16 mouse cellular contexts compared by ENCODE assay signal in genomic region chr9:83097816-83098215, GRCm38 (mm10). TPM values are rescaled to one million over a fixed set of nuclear protein-coding genes. Genes with fewer than 3 reads are reported as not detected.
DNase-seq lines count a peak whose midpoint lies in the region; TF ChIP-seq lines count a peak whose summit lies in the region.
"Had no signal": no experiment of that assay in that cellular context is flagged by ENCODE, and none has a peak within 500 bp of the region (broad histone marks: within the 10 kb centered on the region; RNA-seq: fewer than 3 reads in every experiment).

No protein-coding gene starts in this region.

- H3K27me3 ChIP-seq in heart, embryonic 10.5 days (ENCODE audit: insufficient read depth, poor library complexity, severe bottlenecking): no peaks in the 10 kb centered on the region
- H3K27me3 ChIP-seq: CH12.LX; liver, embryonic 15.5 days; neural tube, embryonic 15.5 days; Patski; stomach, embryonic 15.5 days had no signal

- TF ChIP-seq POLR2A in brain, embryonic 14.5 days (IDR thresholded peaks at IDR 0.05; ENCODE audit: borderline replicate concordance, extremely low read depth, insufficient read depth, insufficient read length, poor library complexity, severe bottlenecking): no peak

- 82% methylated on average over 8 of the region's 8 CpGs for WGBS in heart, embryonic 10.5 days

- no peaks in the 10 kb centered on the region for H3K36me3 ChIP-seq in heart, embryonic 10.5 days
- H3K36me3 ChIP-seq: liver, embryonic 15.5 days; neural tube, embryonic 15.5 days; stomach, embryonic 15.5 days had no signal

- H3K27ac ChIP-seq in heart, embryonic 10.5 days: no peak overlapping the region
- H3K27ac ChIP-seq: layer of hippocampus, adult 2 months; liver, embryonic 15.5 days; neural tube, embryonic 15.5 days; stomach, embryonic 15.5 days had no signal

- no peaks in the 10 kb centered on the region for H3K9me3 ChIP-seq in heart, embryonic 10.5 days
- H3K9me3 ChIP-seq: liver, embryonic 15.5 days; neural tube, embryonic 15.5 days; stomach, embryonic 15.5 days had no signal

- intact Hi-C loops in heart, postnatal 14 days (cut with DNase I): no loop called here
- intact Hi-C loops in left cerebral cortex, postnatal 4 days (cut with DNase I): no loop called here

- no peaks in the 10 kb centered on the region for H3K4me1 ChIP-seq in heart, embryonic 10.5 days
- H3K4me1 ChIP-seq: liver, embryonic 15.5 days; stomach, embryonic 15.5 days had no signal

- peak; percentile 90 for DNase-seq in heart, adult 11 months
- no peak for DNase-seq in heart, embryonic 10.5 days (ENCODE audit: low spot score)
- DNase-seq in Muller cell, postnatal 12 days (ENCODE audit: inconsistent ontology term): peak; percentile 91
- peak; percentile 64 for DNase-seq in brain, embryonic 14.5 days (ENCODE audit: low read depth)
- peak; percentile 23 to 63 for DNase-seq in heart, postnatal 14 days
- no peak for DNase-seq in left cerebral cortex, postnatal 4 days
- no peak for DNase-seq in right cerebral cortex, postnatal 4 days
- DNase-seq: adrenal gland, adult 8-10 months; right cerebral cortex, postnatal 25 days; thymus, postnatal 36 days had no signal

- TF ChIP-seq CTCF in brain, embryonic 14.5 days (IDR thresholded peaks at IDR 0.05; ENCODE audit: borderline replicate concordance, extremely low read depth, insufficient read depth, insufficient read length): no peak

- no peak overlapping the region for H3K4me3 ChIP-seq in heart, embryonic 10.5 days
- H3K4me3 ChIP-seq: layer of hippocampus, adult 2 months; liver, embryonic 15.5 days; neural tube, embryonic 15.5 days; stomach, embryonic 15.5 days had no signal

RNA-seq across cellular contexts. Expression of gene Hmgn3, which starts 48.7 kb away (rescaled TPM):
- 80.3 and 96.4 TPM in 2 replicates for polyA plus RNA-seq in heart, embryonic 10.5 days (2016; fragmentation: Nextera tagmentation; extraction: Ambion mirVana)
- 98.6 and 161 TPM in 2 replicates for polyA plus RNA-seq in brain, embryonic 14.5 days (2012; rRNA removed)
- 10 to 100 TPM; 20.2 to 26.6 TPM for total RNA-seq in heart, postnatal 14 days (2021)
- total RNA-seq in left cerebral cortex, postnatal 4 days (2021): 100 to 1,000 TPM; 109 to 119 TPM

Comparison
In these comparisons a context has a peak if more than half of its experiments do, and no peak if none do; other contexts are left out.
1. DNase-seq: peak in heart, adult 11 months (single experiment), Muller cell, postnatal 12 days (single experiment), brain, embryonic 14.5 days (single experiment) and heart, postnatal 14 days (2 of 2); none in heart, embryonic 10.5 days (single experiment), left cerebral cortex, postnatal 4 days (single experiment) and right cerebral cortex, postnatal 4 days (single experiment).